Mouse (Mus musculus) myocyte (in vitro differentiated cells): ENCODE measurements at regions not wholly inside any gene's neighbourhood (a gene's known extent, or its start where the extent isn't known, plus 50 kb on each side); places are given as distances from the start of the nearest gene placed in this dataset.

Source experiments
- CEBPB ChIP-seq: IDR thresholded peaks from 2 replicates; pipeline ENCODE4 v1.6.1; 2011; ENCODE audit warnings: mild to moderate bottlenecking, moderate library complexity; ENCODE audit not compliant: poor library complexity, insufficient read depth, severe bottlenecking
- E2F4 ChIP-seq: IDR thresholded peaks from one replicate; pipeline ENCODE4 v1.6.1; 2011; ENCODE audit warnings: mild to moderate bottlenecking, control low read depth, moderate library complexity; ENCODE audit not compliant: insufficient read depth
- MAX ChIP-seq: IDR thresholded peaks from one replicate; pipeline ENCODE4 v1.6.1; 2011; ENCODE audit warnings: low read depth, mild to moderate bottlenecking, control low read depth
- MYOD1 ChIP-seq, 3 experiments: IDR thresholded peaks; one replicate each; pipeline ENCODE4 v1.6.1; 2011; ENCODE audit warnings: control low read depth in 2 of 3, low read depth in 2 of 3, mild to moderate bottlenecking in 2 of 3, moderate library complexity in 1 of 3; ENCODE audit not compliant: insufficient read length in 2 of 3, control insufficient read depth in 1 of 3
- MYOG ChIP-seq, 3 experiments: IDR thresholded peaks; one replicate each; pipeline ENCODE4 v1.6.1; 2011; ENCODE audit warnings: control low read depth in 2 of 3, low read depth in 2 of 3, mild to moderate bottlenecking in 2 of 3; ENCODE audit not compliant: insufficient read length in 2 of 3, control insufficient read depth in 1 of 3, insufficient read depth in 1 of 3
- POLR2A ChIP-seq: IDR thresholded peaks from one replicate; pipeline ENCODE4 v1.6.1; 2011; ENCODE audit warnings: low read depth, mild to moderate bottlenecking, control low read depth, moderate library complexity; ENCODE audit not compliant: insufficient read length
- REST ChIP-seq: IDR thresholded peaks from one replicate; pipeline ENCODE4 v1.6.1; 2011; ENCODE audit warnings: mild to moderate bottlenecking, control low read depth, moderate library complexity; ENCODE audit not compliant: insufficient read depth, insufficient read length
- TCF12 ChIP-seq: IDR thresholded peaks from one replicate; pipeline ENCODE4 v1.6.1; 2011; ENCODE audit warnings: mild to moderate bottlenecking, control low read depth; ENCODE audit not compliant: poor library complexity, insufficient read depth, severe bottlenecking

- TF ChIP-seq MAX (no peak), POLR2A (no peak), MYOD1 (IDR thresholded peaks at IDR 0.05; ENCODE audit: control insufficient read depth in 1 of 3, insufficient read length in 2 of 3, low read depth in 2 of 3) (no peak), MYOG (IDR thresholded peaks at IDR 0.05; ENCODE audit: control insufficient read depth in 1 of 3, insufficient read depth in 1 of 3, insufficient read length in 2 of 3, low read depth in 2 of 3) (no peak), CEBPB (no peak), REST (no peak), E2F4 (no peak), TCF12 (no peak)
These were observed 157.8 kb upstream of the Id2 start for GRCm38 (mm10) chr12:25254716-25255115.
